Mouse (Mus musculus) lung, embryonic 14.5 days (tissue): ENCODE measurements around the gene Fam155a. TPM values are rescaled to one million over a fixed set of nuclear protein-coding genes. Genes with fewer than 3 reads are reported as not detected.

Experiments
- ATAC-seq: fragments of 200-750 bp; cut with Nextera tagmentation; 2 replicates; pipeline ENCODE4 v1.8.0; 2017; ENCODE audit warnings: mild to moderate bottlenecking, moderate TSS enrichment, moderate library complexity; ENCODE audit not compliant: insufficient read depth
- DNase-seq: peaks from one replicate; pipeline ENCODE4 v3.0.0-alpha.2; 2015
- H3K27ac ChIP-seq: fragments of 300-500 bp; sonication (generic); 2 replicates; pipeline ENCODE4 v1.5.1; 2014; ENCODE audit warnings: low read depth, mild to moderate bottlenecking, moderate library complexity
- H3K27me3 ChIP-seq: fragments of 300-500 bp; sonication (generic); 2 replicates; pipeline ENCODE4 v1.6.1; 2014; ENCODE audit warnings: low read length, control low read depth; ENCODE audit not compliant: insufficient read depth
- H3K36me3 ChIP-seq: fragments of 300-500 bp; sonication (generic); 2 replicates; pipeline ENCODE4 v1.6.1; 2014; ENCODE audit warnings: control low read depth; ENCODE audit not compliant: insufficient read depth
- H3K4me1 ChIP-seq: fragments of 300-500 bp; sonication (generic); 2 replicates; pipeline ENCODE4 v1.6.1; 2014; ENCODE audit warnings: antibody characterized with exemption, control low read depth; ENCODE audit not compliant: insufficient read depth
- H3K4me2 ChIP-seq: fragments of 300-500 bp; sonication (generic); 2 replicates; pipeline ENCODE4 v1.6.1; 2014; ENCODE audit warnings: mild to moderate bottlenecking
- H3K4me3 ChIP-seq: fragments of 300-500 bp; sonication (generic); 2 replicates; pipeline ENCODE4 v1.5.1; 2014; ENCODE audit warnings: low read depth, low read length
- H3K9ac ChIP-seq: fragments of 300-500 bp; sonication (generic); 2 replicates; pipeline ENCODE4 v1.6.1; 2014
- H3K9me3 ChIP-seq: fragments of 300-500 bp; sonication (generic); 2 replicates; pipeline ENCODE4 v1.6.1; 2016; ENCODE audit warnings: low read depth, low read length, control low read depth
- CTCF ChIP-seq: IDR thresholded peaks from 2 replicates; pipeline ENCODE4 v1.5.1; 2016; ENCODE audit warnings: antibody characterized with exemption, low read depth
- WGBS: fragments of 180-500 bp; shearing (Covaris S2); extraction: QIAGEN DNeasy Blood & Tissue Kit; methylation state at CpG from one replicate; pipeline ENCODE4 v1.1.7; 2014; 5-methylcytosine and 5-hydroxymethylcytosine counted together
- polyA plus RNA-seq: library from polyadenylated mRNA; unstranded; fragments of >200 nt; fragmentation: Nextera tagmentation; extraction: Ambion mirVana; gene quantifications from 2 replicates; pipeline ENCODE4 v1.2.1, GENCODE M21; 2014

The Fam155a gene
- polyA plus RNA-seq, 1 experiment from 2014 or later = 0.26 TPM

DNA sequence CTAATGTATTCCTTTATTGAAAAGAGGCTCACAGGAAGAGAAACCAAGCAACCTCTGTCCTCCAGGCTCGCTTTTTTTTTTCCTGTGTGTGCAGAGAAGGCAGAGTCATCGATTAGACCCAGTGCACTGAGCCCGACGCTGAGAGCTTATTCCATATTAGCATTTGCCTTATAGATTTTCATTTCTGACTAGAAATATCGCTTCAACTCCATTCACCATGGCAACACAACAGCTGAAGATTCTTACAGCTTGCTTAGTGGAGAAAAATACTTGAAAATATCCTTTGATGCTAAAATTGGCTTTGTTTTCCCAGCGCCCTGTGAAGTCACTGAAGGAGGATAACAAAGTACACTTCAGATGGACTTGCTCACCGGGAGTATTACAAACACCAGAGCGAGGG, 26.6 kb upstream of the Fam155a start:
- Histone ChIP-seq H3K4me1 (no peaks in the 10 kb centered on the region), H3K9ac (no peak overlapping the region), H3K27ac (no peak overlapping the region), H3K36me3 (no peaks in the 10 kb centered on the region), H3K4me3 (no peak overlapping the region), H3K4me2 (no peak overlapping the region), H3K9me3 (no peaks in the 10 kb centered on the region), H3K27me3 (no peaks in the 10 kb centered on the region)
- ATAC-seq = no peak
- TF ChIP-seq CTCF = no peak
- DNase-seq = no peak
- WGBS = 75% methylated on average over 8 of the region's 8 CpGs

DNA sequence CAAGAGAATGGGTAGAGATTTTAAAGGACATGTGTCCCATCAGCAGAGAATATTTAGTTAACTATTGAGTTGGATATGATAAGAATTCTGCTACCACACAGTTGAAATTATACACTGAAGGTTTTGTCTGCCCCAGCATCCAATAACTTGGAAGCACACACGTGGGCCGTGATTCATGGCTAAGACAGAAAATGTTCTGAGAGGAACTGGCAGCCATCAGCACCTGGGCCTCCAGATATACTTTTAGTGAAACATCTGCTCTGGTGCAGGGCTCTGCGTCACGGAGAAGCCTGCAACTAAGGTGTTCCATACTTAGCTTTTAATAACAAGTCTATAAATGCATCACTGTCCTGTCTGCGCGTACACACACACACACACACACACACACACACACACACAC, 24.8 kb upstream of the Fam155a start:
- ATAC-seq = no peak
- H3K27me3 ChIP-seq = no peaks in the 10 kb centered on the region
- no peaks in the 10 kb centered on the region for H3K9me3 ChIP-seq
- no peaks in the 10 kb centered on the region for H3K36me3 ChIP-seq
- 91% methylated on average over 6 of the region's 6 CpGs for WGBS
- no peak for DNase-seq
- no peaks in the 10 kb centered on the region for H3K4me1 ChIP-seq
- TF ChIP-seq CTCF = no peak
- no peak overlapping the region for H3K4me2 ChIP-seq
- no peak overlapping the region for H3K9ac ChIP-seq
- no peak overlapping the region for H3K27ac ChIP-seq
- no peak overlapping the region for H3K4me3 ChIP-seq

DNA sequence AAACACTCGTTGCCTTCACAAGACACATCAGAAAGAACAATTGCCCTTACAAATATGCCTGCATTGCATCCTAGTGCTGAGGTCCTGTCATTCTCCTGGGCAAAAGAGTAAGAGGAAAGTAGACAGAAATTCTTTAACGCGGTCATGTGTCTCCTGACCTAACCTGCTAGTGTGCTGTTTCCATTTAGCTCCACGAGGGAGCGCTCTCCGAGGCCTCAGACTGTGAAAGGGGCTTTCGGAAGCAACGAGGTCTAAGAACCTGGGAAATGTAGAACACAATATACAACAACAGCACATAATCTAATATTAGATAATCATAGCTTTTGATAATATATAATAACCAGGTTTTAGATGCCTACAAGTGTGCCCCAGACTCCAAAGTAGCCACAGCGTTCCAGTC, 22.4 kb upstream of the Fam155a start:
- H3K36me3 ChIP-seq = no peaks in the 10 kb centered on the region
- no peaks in the 10 kb centered on the region for H3K27me3 ChIP-seq
- TF ChIP-seq CTCF = no peak
- no peak overlapping the region for H3K4me3 ChIP-seq
- no peaks in the 10 kb centered on the region for H3K4me1 ChIP-seq
- no peak for ATAC-seq
- WGBS = 61% methylated on average over 9 of the region's 9 CpGs
- no peak for DNase-seq
- no peak overlapping the region for H3K9ac ChIP-seq
- no peak overlapping the region for H3K27ac ChIP-seq
- no peaks in the 10 kb centered on the region for H3K9me3 ChIP-seq
- no peak overlapping the region for H3K4me2 ChIP-seq

DNA sequence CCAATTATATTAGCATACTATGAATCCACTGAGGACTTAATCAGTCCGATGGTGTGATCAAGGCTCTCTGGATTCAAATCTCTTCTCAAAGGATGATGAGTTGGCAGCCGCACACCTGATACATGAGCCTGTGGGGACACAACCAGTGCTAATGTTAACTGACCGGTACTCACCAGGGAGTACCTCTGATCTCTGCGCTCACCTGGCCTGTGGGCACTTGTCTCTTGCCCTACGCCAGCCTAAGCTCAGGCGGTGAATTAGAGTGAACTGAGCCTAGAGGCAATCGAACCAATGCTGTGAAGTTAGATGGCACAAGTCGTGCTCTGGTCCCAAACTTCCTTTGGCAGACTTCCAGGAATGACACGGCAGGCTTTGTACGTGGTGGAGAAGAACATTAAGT, 9.4 kb upstream of the Fam155a start:
- no peak for ATAC-seq
- Histone ChIP-seq H3K4me1 (no peaks in the 10 kb centered on the region), H3K27me3 (no peaks in the 10 kb centered on the region), H3K9ac (no peak overlapping the region), H3K4me2 (no peak overlapping the region), H3K36me3 (no peaks in the 10 kb centered on the region), H3K9me3 (no peaks in the 10 kb centered on the region), H3K27ac (no peak overlapping the region), H3K4me3 (no peak overlapping the region)
- TF ChIP-seq CTCF = no peak
- 69% methylated on average over 10 of the region's 10 CpGs for WGBS
- peak; percentile 16 for DNase-seq

GRCm38 (mm10) chr8:9778148-9778547, 7.2 kb upstream of the Fam155a start:
- DNase-seq (no peak), ATAC-seq (no peak)
- Histone ChIP-seq H3K27ac (no peak overlapping the region), H3K27me3 (peaks cover 4% of the 10 kb centered on the region; the same call in 1 of the 2 replicates), H3K4me2 (no peak overlapping the region), H3K4me3 (no peak overlapping the region), H3K9ac (no peak overlapping the region), H3K4me1 (no peaks in the 10 kb centered on the region), H3K36me3 (no peaks in the 10 kb centered on the region), H3K9me3 (no peaks in the 10 kb centered on the region)
- WGBS = 78% methylated on average over 8 of the region's 8 CpGs
- TF ChIP-seq CTCF = no peak

DNA sequence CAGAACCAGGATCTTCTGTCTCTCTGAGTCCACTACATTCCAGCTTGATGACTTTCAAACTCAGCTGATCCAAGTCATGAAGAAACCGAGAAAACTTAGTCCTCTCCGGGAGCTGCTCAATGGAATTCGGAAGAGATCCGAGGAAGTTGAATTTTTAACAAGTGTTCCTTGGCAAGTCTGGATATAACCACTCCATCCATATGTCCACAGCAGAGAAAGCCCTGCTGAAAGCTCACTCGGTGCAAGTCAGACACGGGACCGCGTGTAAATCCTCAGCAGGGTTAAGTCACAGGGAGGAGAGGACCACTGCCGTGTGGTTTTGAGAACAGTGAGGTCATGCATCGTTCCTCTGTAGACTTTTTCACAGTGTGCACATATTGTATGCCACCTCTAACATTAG, 5.9 kb upstream of the Fam155a start:
- no peak for TF ChIP-seq CTCF
- no peak overlapping the region for H3K4me2 ChIP-seq
- H3K27ac ChIP-seq = no peak overlapping the region
- ATAC-seq (no peak), DNase-seq (no peak)
- no peaks in the 10 kb centered on the region for H3K36me3 ChIP-seq
- peaks cover 18% of the 10 kb centered on the region for H3K27me3 ChIP-seq
- H3K4me1 ChIP-seq = no peaks in the 10 kb centered on the region
- no peaks in the 10 kb centered on the region for H3K9me3 ChIP-seq
- H3K9ac ChIP-seq = no peak overlapping the region
- H3K4me3 ChIP-seq = no peak overlapping the region
- 82% methylated on average over 10 of the region's 10 CpGs for WGBS

GRCm38 (mm10) chr8:9772519-9772840, 1.5 kb upstream of the Fam155a start:
- H3K9me3 ChIP-seq = no peaks in the 10 kb centered on the region
- H3K4me2 ChIP-seq = peak overlapping the region; percentile 77
- no peak for ATAC-seq
- H3K27ac ChIP-seq = no peak overlapping the region
- DNase-seq = peak; percentile 7
- no peak overlapping the region for H3K4me3 ChIP-seq
- no peaks in the 10 kb centered on the region for H3K36me3 ChIP-seq
- no peaks in the 10 kb centered on the region for H3K4me1 ChIP-seq
- no peak overlapping the region for H3K9ac ChIP-seq
- 6% methylated on average over 6 of the region's 6 CpGs for WGBS
- peaks cover 45% of the 10 kb centered on the region for H3K27me3 ChIP-seq
- TF ChIP-seq CTCF = no peak
